In genomic region chr3:48804398-48804797, GRCm38 (mm10) we compare ENCODE assay signal across 22 mouse cellular contexts.
DNase-seq lines count a peak whose midpoint lies in the region; ATAC-seq and TF ChIP-seq lines count a peak whose summit lies in the region.
"Had no signal": no experiment of that assay in that cellular context is flagged by ENCODE, and none has a peak within 500 bp of the region (broad histone marks: within the 10 kb centered on the region; RNA-seq: fewer than 3 reads in every experiment).

No protein-coding gene starts in this region.

- ATAC-seq in hindbrain, embryonic 12.5 days (ENCODE audit: low FRiP score) = peak; percentile 60; the same call in 1 of the 2 replicates
- ATAC-seq in neural tube, embryonic 12.5 days (ENCODE audit: low FRiP score, low read depth) = peak; percentile 74; the same call in 1 of the 2 replicates
- no peak for ATAC-seq in neural tube, embryonic 15.5 days (ENCODE audit: low FRiP score)
- peak; percentile 92 for ATAC-seq in forebrain, embryonic 14.5 days
- ATAC-seq in midbrain, postnatal 0 days (ENCODE audit: low FRiP score) = no peak
- ATAC-seq in heart, embryonic 12.5 days (ENCODE audit: insufficient number of reproducible peaks, low FRiP score) = no peak
- ATAC-seq: intestine, embryonic 15.5 days; Patski had no signal

- no peak for DNase-seq in hindbrain, embryonic 10.5 days (ENCODE audit: low spot score)
- peak; percentile 83 for DNase-seq in forebrain, embryonic 14.5 days (ENCODE audit: low spot score)
- peak; percentile 34 for DNase-seq in midbrain, postnatal 0 days (ENCODE audit: low spot score)
- no peak for DNase-seq in cerebellum, postnatal 36 days
- DNase-seq: adrenal gland, postnatal 36 days; cerebellum, adult 18-20 months; cerebellum, postnatal 25 days; embryo, embryonic 11 days; gastrocnemius, adult 2 months; kidney, adult 8-10 months; kidney, postnatal 10 days; thymus, postnatal 36 days had no signal

- H3K4me1 ChIP-seq in hindbrain, embryonic 12.5 days = no peaks in the 10 kb centered on the region
- 0 out of 2 replicates have a peak, but pooled peaks cover 3% of the 10 kb centered on the region for H3K4me1 ChIP-seq in hindbrain, embryonic 10.5 days (replicated peaks)
- H3K4me1 ChIP-seq in neural tube, embryonic 12.5 days = no peaks in the 10 kb centered on the region
- H3K4me1 ChIP-seq in neural tube, embryonic 15.5 days = no peaks in the 10 kb centered on the region
- H3K4me1 ChIP-seq in forebrain, embryonic 14.5 days (ENCODE audit: control insufficient read depth, insufficient read depth, low read length) = no peaks in the 10 kb centered on the region
- no peaks in the 10 kb centered on the region for H3K4me1 ChIP-seq in midbrain, postnatal 0 days (ENCODE audit: insufficient read depth, low read length)
- no peaks in the 10 kb centered on the region for H3K4me1 ChIP-seq in heart, embryonic 12.5 days (replicated peaks)
- H3K4me1 ChIP-seq: embryonic facial prominence, embryonic 13.5 days; intestine, embryonic 15.5 days; stomach, embryonic 15.5 days had no signal

- WGBS in hindbrain, embryonic 12.5 days = 44% methylated on average over 5 of the region's 5 CpGs
- 82% methylated on average over 5 of the region's 5 CpGs for WGBS in hindbrain, embryonic 10.5 days
- WGBS in neural tube, embryonic 12.5 days = 27% methylated on average over 5 of the region's 5 CpGs
- 23% methylated on average over 5 of the region's 5 CpGs for WGBS in neural tube, embryonic 15.5 days
- WGBS in forebrain, embryonic 14.5 days = 21% methylated on average over 5 of the region's 5 CpGs
- WGBS in midbrain, postnatal 0 days = 27% methylated on average over 5 of the region's 5 CpGs
- 72% methylated on average over 5 of the region's 5 CpGs for whole genome bisulfite sequencing in heart, embryonic 12.5 days

- H3K27ac ChIP-seq in hindbrain, embryonic 12.5 days = no peak overlapping the region
- no peak overlapping the region for H3K27ac ChIP-seq in hindbrain, embryonic 10.5 days
- no peak overlapping the region for H3K27ac ChIP-seq in neural tube, embryonic 12.5 days
- H3K27ac ChIP-seq in neural tube, embryonic 15.5 days (replicated peaks) = no peak overlapping the region
- H3K27ac ChIP-seq in forebrain, embryonic 14.5 days (ENCODE audit: low read depth, low read length) = no peak overlapping the region
- no peak overlapping the region for H3K27ac ChIP-seq in midbrain, postnatal 0 days (ENCODE audit: low read depth, low read length)
- H3K27ac ChIP-seq in heart, embryonic 12.5 days (ENCODE audit: poor library complexity, severe bottlenecking) = no peak overlapping the region
- H3K27ac ChIP-seq: embryonic facial prominence, embryonic 13.5 days; gastrocnemius, adult 2 months; intestine, embryonic 15.5 days; macrophage; stomach, embryonic 15.5 days had no signal

- no peaks in the 10 kb centered on the region for H3K9me3 ChIP-seq in hindbrain, embryonic 12.5 days (replicated peaks)
- no peaks in the 10 kb centered on the region for H3K9me3 ChIP-seq in hindbrain, embryonic 10.5 days
- H3K9me3 ChIP-seq in neural tube, embryonic 12.5 days = peaks cover 3% of the 10 kb centered on the region; the same call in 1 of the 2 replicates
- H3K9me3 ChIP-seq in neural tube, embryonic 15.5 days (replicated peaks) = no peaks in the 10 kb centered on the region
- H3K9me3 ChIP-seq in forebrain, embryonic 14.5 days (replicated peaks; ENCODE audit: control insufficient read depth, low read length) = no peaks in the 10 kb centered on the region; the same call in 1 of the 2 replicates
- H3K9me3 ChIP-seq in midbrain, postnatal 0 days (ENCODE audit: low read length) = 0 out of 2 replicates have a peak, but pooled peaks cover 8% of the 10 kb centered on the region
- H3K9me3 ChIP-seq in heart, embryonic 12.5 days (replicated peaks) = no peaks in the 10 kb centered on the region
- H3K9me3 ChIP-seq: intestine, embryonic 15.5 days; stomach, embryonic 15.5 days had no signal

- no peak for TF ChIP-seq CTCF in midbrain, postnatal 0 days (IDR thresholded peaks at IDR 0.05)

- no peak overlapping the region for H3K4me2 ChIP-seq in hindbrain, embryonic 12.5 days (replicated peaks)
- no peak overlapping the region for H3K4me2 ChIP-seq in neural tube, embryonic 12.5 days (replicated peaks)
- H3K4me2 ChIP-seq in neural tube, embryonic 15.5 days = no peak overlapping the region
- no peak overlapping the region for H3K4me2 ChIP-seq in forebrain, embryonic 14.5 days (ENCODE audit: low read length)
- H3K4me2 ChIP-seq in midbrain, postnatal 0 days (ENCODE audit: low read depth, low read length, poor library complexity, severe bottlenecking) = no peak overlapping the region
- H3K4me2 ChIP-seq in heart, embryonic 12.5 days = no peak overlapping the region
- H3K4me2 ChIP-seq: embryonic facial prominence, embryonic 13.5 days; intestine, embryonic 15.5 days; stomach, embryonic 15.5 days had no signal

- H3K27me3 ChIP-seq in hindbrain, embryonic 12.5 days = no peaks in the 10 kb centered on the region
- H3K27me3 ChIP-seq in hindbrain, embryonic 10.5 days (ENCODE audit: insufficient read depth, poor library complexity, severe bottlenecking) = no peaks in the 10 kb centered on the region
- no peaks in the 10 kb centered on the region for H3K27me3 ChIP-seq in neural tube, embryonic 12.5 days (replicated peaks)
- no peaks in the 10 kb centered on the region for H3K27me3 ChIP-seq in neural tube, embryonic 15.5 days (replicated peaks)
- 0 out of 2 replicates have a peak, but pooled peaks cover 5% of the 10 kb centered on the region for H3K27me3 ChIP-seq in forebrain, embryonic 14.5 days (replicated peaks; ENCODE audit: control insufficient read depth, insufficient read depth, low read length)
- H3K27me3 ChIP-seq in midbrain, postnatal 0 days (ENCODE audit: insufficient read depth, low read length) = no peaks in the 10 kb centered on the region
- H3K27me3 ChIP-seq in heart, embryonic 12.5 days (replicated peaks) = no peaks in the 10 kb centered on the region
- H3K27me3 ChIP-seq: embryonic facial prominence, embryonic 13.5 days; intestine, embryonic 15.5 days; Patski; stomach, embryonic 15.5 days had no signal

- H3K9ac ChIP-seq in hindbrain, embryonic 12.5 days = no peak overlapping the region
- no peak overlapping the region for H3K9ac ChIP-seq in neural tube, embryonic 12.5 days
- no peak overlapping the region for H3K9ac ChIP-seq in neural tube, embryonic 15.5 days (replicated peaks)
- H3K9ac ChIP-seq in forebrain, embryonic 14.5 days (ENCODE audit: low read length) = no peak overlapping the region
- H3K9ac ChIP-seq in midbrain, postnatal 0 days (replicated peaks; ENCODE audit: low read length, poor library complexity, severe bottlenecking) = no peak overlapping the region
- H3K9ac ChIP-seq in heart, embryonic 12.5 days = no peak overlapping the region
- H3K9ac ChIP-seq: embryonic facial prominence, embryonic 13.5 days; intestine, embryonic 15.5 days; stomach, embryonic 15.5 days had no signal

- H3K4me3 ChIP-seq in hindbrain, embryonic 12.5 days = no peak overlapping the region
- no peak overlapping the region for H3K4me3 ChIP-seq in hindbrain, embryonic 10.5 days
- no peak overlapping the region for H3K4me3 ChIP-seq in neural tube, embryonic 12.5 days
- H3K4me3 ChIP-seq in neural tube, embryonic 15.5 days (replicated peaks) = no peak overlapping the region
- H3K4me3 ChIP-seq in forebrain, embryonic 14.5 days (ENCODE audit: low read depth, low read length) = no peak overlapping the region
- H3K4me3 ChIP-seq in midbrain, postnatal 0 days (ENCODE audit: low read depth, low read length) = no peak overlapping the region
- no peak overlapping the region for H3K4me3 ChIP-seq in heart, embryonic 12.5 days
- H3K4me3 ChIP-seq: embryonic facial prominence, embryonic 13.5 days; erythroblast, embryonic 14.5 days; gastrocnemius, adult 2 months; intestine, embryonic 15.5 days; stomach, embryonic 15.5 days had no signal

- no peaks in the 10 kb centered on the region for H3K36me3 ChIP-seq in hindbrain, embryonic 12.5 days
- no peaks in the 10 kb centered on the region for H3K36me3 ChIP-seq in hindbrain, embryonic 10.5 days
- no peaks in the 10 kb centered on the region for H3K36me3 ChIP-seq in neural tube, embryonic 12.5 days
- H3K36me3 ChIP-seq in neural tube, embryonic 15.5 days = no peaks in the 10 kb centered on the region
- H3K36me3 ChIP-seq in forebrain, embryonic 14.5 days (ENCODE audit: control insufficient read depth, insufficient read depth, low read length) = no peaks in the 10 kb centered on the region
- no peaks in the 10 kb centered on the region for H3K36me3 ChIP-seq in midbrain, postnatal 0 days (ENCODE audit: insufficient read depth, low read length)
- H3K36me3 ChIP-seq in heart, embryonic 12.5 days = no peaks in the 10 kb centered on the region
- H3K36me3 ChIP-seq: embryonic facial prominence, embryonic 13.5 days; intestine, embryonic 15.5 days; stomach, embryonic 15.5 days had no signal

Comparison
In these comparisons a context has a peak if more than half of its experiments do, and no peak if none do; other contexts are left out.
1. ATAC-seq: peak in hindbrain, embryonic 12.5 days (single experiment), neural tube, embryonic 12.5 days (single experiment) and forebrain, embryonic 14.5 days (single experiment); none in neural tube, embryonic 15.5 days (single experiment), midbrain, postnatal 0 days (single experiment) and heart, embryonic 12.5 days (single experiment).
2. DNase-seq: peak in forebrain, embryonic 14.5 days (single experiment) and midbrain, postnatal 0 days (single experiment); none in hindbrain, embryonic 10.5 days (single experiment) and cerebellum, postnatal 36 days (0 of 2).